Mouse (Mus musculus) adrenal gland, adult 2 months (tissue): Measurements from ENCODE around the gene Gm10053. TPM values are rescaled to one million over a fixed set of nuclear protein-coding genes. Genes with fewer than 3 reads are reported as not detected.
A peak's percentile ranks its signal among the peaks of the same experiment; 100 is the strongest.
"Not testable (repeated sequence)": the region's sequence is repeated elsewhere in the genome, so short reads cannot be mapped to it uniquely, and the experiment has no call there.

Source experiments
- DNase-seq: peaks from one replicate; pipeline ENCODE4 v3.0.0; 2021
- long read RNA-seq: library from polyadenylated mRNA; stranded (forward); transcript quantifications from one replicate; pipeline ENCODE4 v2.0.0, GENCODE M21; 2021
- polyA plus RNA-seq: library from polyadenylated mRNA; depleted of rRNA; stranded (reverse); fragments of >200 nt; gene quantifications from 2 replicates; pipeline ENCODE4 v1.2.3, GENCODE M21; 2012; rRNA removed
- total RNA-seq, 2 experiments: library from RNA; stranded (reverse); gene quantifications; 2 replicates each; pipeline ENCODE4 v1.2.3; 2021

The Gm10053 gene
- 100 to 1,000 TPM; 171 to 375 TPM for total RNA-seq
- polyA plus RNA-seq = 1.1 and 2.2 TPM in 2 replicates
- long read RNA-seq, transcript Gm10053-201 (1 exons, 946 nt) = major isoform, 7 of 7 reads
- long read RNA-seq, partial matches to known transcripts = 0 of 7 reads
- long read RNA-seq, other reads (novel, unspliced or antisense) = 0 of 7 reads

DNA sequence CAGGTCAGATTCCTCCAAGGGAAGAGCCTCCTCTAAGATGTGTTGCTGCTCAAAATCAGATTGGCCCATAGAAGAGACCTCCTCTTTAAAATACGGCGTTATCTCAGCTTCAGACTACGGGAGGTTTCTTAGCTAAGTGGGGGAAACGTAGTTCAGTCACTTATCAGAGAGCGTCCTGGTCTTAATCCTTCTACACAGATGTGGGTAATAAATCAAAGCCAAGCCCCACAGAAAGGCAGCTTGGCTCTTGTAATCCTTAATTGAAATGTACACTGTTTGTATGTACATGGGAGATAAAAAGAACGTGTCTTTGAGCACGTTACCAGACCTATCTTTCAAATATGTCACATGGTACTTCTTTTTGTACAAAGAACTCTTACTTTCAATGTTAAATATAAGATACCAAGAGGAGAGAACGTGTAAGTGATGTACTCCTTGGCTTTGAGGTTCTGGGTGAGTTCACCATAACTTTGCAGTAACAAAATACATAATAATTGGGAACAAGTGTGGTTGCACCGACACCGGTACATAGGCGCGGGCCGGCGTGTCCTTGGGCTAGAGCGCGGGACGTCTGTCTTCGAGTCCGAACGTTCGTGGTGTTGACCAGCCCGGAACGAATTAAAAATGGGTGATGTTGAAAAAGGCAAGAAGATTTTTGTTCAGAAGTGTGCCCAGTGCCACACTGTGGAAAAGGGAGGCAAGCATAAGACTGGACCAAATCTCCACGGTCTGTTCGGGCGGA, at the start of gene Gm10053:
Gene Gm10053 (plus strand): TSS at position 558 of the 742 bp plus-strand sequence.
- DNase-seq = not testable (repeated sequence)

DNA sequence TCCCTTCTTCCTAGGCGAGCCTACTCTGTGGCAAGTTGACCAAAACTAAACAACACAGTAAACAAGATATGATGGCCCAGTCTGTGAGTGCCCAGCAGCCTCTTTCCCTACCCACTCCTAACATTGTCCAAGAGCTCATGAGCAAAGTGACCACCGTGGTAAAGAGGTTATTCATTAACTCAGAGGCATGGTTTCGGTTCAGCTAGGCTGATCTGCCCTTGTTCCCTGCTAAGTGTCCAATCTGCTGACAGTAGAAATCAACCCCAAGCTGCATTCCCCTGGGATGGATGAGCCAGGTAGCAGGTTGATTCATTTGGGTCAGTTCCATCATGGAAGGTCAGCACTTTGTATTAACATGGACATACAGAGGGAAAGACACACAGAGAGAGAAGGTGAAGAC, 33.4 kb upstream of the Gm10053 start:
- DNase-seq = no peak

DNA sequence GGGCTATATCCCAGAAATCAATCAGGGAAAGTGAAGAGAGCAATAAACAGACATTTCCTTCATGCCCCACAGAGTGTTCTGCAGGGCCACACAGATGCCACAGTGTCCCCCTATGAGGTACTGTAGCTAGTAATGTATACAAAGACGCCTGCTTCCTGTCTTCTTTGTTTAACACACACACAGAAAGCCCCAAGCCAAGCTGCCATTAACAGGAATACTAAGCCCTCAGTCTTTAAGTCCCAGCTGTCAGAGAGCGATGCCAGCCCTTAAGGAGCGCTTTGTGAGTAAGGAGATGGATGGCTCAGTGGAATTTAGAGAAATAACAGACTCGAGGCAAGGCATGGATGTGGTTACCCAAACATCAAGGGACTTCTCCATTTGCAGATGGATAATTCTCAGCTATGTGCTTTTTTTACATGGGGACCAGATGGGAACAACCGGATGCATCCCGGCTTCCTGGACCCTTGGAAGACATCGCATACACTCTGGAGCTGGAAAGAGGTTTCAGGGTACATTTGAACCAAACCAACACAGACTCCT, 30.4 kb upstream of the Gm10053 start:
- no peak for DNase-seq

DNA sequence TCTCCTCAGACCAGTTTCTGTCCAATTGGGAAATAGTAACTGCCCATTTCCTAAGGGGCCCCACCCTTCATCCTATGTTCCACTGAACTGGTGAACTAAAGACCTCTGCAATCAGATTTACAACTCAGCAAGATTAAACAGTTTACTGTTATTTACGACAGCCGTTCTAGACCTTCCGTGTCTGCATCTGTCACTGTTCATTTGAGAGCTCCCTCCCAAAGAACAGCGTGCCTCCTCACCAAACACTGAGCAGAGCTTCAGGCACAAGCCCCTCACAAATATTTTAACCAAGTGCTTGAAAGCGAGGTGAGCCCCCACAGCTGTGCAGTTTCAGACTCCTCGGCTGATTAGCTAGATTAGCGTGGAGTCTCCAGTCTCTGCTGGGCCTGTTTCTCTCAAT, 27.1 kb upstream of the Gm10053 start:
- DNase-seq = no peak

DNA sequence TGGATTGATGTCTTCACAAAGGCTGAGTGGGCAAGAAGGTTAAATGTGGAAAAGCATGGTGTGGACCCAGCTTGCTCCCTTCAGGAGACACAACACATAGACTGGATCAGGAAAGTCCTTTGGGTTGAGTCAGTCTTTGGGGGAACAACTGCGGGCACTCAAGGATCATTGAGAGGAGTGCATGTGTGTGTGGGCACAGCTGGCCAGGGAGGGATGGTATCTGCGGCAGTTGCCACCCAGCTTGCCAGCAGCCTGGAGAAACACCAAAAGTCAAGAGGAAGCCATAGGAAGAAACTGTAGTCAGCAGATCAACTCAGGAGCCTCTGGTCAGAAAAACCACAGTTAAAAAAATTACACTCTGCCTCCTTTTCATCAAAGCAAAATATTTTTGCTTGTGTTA, 26.6 kb upstream of the Gm10053 start:
- no peak for DNase-seq

DNA sequence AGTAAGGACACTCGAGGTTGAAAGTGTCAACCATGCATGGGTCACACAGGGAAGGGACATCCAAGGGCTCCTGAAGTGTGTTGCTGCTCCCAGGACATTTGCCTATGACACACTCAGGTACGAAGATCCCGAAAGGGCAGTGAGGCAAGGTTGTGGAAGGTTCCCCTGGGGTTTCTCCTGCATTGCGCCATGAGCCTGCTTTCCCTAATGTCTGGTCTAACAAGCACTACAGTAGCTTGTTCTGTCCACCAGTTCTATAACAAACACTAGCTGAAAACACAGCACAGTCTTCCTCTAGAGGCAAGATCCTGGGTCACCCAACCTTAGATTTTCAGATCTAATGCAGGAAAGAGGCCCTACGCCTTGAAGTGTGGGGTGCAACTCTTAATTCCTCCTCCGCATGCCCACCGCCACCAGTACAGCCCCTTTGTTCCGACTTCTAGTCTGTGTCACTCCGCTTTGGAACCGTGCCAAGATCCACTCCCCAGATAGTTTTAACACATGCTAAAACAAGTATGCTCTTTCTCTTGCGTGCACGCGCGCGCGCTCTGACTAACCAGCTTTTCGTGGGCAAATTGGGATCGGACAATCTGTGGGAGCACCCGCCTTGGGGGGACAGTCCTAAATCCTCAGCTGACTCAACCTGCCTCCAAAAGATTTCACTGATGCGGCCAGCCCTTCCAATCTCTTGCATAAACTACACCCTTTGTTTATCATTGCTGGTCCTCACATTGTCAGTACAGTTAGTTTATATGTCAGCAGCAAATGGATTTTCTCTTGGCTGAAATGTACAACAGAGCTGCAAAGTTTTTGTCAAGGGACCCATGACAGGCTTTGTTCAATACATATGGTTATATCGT, 23.8 kb upstream of the Gm10053 start:
- peak; percentile 11 for DNase-seq

DNA sequence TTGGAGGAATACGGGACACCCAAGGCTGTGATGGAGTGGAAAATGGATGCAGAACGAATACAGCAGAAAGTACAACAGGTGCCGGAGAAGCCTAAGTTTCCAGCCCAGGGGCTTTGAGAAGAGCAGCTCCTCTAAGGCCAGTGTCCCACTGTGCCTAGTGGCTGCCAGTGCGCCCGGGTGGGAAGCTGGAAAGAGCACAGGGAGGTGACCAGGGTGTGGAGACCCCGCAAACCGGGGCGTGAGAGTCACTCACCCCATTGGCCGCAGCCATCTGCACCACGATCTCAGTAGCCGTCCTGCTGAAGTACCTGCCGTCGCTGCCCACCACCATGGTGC, 14.2 kb upstream of the Gm10053 start:
- DNase-seq = no peak

DNA sequence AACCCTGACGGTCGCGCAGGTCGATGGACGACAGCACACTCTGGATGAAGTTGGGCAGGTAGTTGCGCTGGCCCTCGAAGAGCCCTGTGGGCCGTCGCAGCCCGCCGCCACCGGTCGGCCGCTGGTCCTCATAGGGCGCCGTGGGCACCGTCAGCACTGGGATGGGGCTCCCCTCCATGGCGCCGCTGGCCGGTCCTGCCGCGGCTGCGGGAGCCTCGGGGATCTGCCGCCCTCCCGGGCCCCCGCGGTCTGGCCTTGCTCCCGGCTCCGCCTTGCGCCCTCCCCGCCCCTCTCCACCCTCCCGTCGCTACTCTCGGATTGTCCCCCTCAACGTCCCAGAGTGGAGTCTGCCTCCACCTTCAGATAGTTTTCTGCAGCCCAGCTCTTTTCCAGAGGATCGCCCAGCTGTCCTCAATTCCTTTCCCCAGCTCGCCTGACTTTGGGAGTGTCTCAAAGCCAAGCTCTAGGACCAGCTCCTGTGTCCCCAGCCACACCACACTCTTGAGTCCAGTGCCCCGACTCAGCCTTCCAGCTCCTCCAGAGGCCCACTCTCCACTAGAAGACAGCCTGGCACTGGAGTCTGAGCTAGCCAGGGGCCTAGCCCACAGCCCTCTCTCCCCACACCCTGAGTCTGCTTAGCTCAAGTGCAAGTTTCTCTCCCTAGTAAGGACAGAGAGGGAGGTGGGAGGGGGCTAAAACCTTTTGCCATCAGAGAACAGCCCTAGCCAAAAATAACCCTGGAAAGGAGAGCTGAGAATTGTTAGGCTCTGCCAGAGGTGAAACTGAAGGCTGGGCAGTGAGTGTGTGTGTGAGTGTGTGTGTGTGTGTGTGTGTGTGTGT, 13.7 kb upstream of the Gm10053 start, which contains the start of gene Pgm5:
Gene Pgm5 (minus strand): TSS at position 244 of the 840 bp plus-strand sequence.
- DNase-seq = peak; percentile 74

DNA sequence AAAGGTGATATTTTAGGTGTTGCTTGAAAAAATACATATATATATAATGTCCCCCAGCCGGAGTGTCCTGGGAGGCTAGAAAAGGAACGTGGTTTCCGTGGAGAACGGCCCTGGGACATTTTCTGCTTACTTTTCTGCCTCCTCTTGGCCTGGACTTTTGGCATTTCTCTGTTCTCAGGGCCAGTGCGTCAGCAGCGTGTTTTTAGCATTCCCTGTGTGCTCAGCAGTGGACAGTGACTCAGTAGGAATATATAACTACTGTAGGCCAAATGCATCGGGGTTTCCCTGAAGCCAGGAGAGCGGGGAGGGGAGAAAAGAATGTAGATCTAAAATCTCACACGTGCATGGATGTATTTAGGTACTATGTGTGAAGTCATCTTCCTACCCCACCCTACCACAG, 10.1 kb upstream of the Gm10053 start:
- peak; percentile 73 for DNase-seq

DNA sequence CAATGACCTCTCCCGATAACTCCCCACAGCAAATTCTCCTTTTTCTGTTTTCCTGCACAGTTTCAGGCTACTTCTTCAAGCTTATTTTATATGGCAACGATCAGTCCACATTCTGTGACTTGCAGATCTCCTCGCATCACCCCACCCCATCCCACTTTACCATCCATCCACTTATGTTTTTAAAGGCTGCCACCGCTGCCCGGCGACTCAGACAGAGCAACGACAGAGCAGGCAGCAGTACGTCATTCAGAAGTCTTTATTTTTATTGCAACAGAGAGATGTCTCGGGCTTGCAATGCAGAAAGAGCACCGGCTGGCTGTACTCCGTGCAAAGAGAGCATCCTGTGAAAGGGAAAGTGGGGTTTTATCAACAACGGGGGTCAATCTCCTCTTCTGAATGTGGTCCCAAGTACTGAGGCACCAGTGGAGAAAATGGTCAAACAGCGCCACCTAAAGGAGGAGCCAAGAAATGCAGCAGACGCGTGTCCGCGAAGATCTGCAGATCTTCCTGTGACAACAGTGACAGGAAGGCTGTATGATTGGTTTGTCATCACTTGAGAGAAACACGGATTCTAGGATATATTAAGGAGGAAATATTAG, 4.3 kb upstream of the Gm10053 start:
- DNase-seq = peak; percentile 63

DNA sequence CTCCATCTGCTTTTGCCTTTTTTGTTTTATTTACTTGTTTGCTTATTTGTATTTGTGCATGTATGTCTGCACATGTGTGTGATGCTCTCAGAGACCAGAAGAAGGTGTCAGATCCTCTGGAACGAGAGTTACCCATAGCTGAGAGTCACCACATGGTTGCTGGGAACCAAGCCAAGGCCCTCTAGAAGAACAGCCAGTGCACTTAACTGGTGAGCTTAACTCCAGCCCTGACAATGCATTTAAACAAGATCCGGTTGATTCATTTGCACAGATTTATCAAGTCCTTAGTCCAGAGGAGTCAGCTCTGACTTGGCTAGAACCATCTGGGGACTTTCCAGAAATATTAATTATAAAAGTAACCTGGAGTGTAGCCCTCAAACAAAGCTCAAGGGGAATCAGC, 1.6 kb upstream of the Gm10053 start:
- no peak for DNase-seq

DNA sequence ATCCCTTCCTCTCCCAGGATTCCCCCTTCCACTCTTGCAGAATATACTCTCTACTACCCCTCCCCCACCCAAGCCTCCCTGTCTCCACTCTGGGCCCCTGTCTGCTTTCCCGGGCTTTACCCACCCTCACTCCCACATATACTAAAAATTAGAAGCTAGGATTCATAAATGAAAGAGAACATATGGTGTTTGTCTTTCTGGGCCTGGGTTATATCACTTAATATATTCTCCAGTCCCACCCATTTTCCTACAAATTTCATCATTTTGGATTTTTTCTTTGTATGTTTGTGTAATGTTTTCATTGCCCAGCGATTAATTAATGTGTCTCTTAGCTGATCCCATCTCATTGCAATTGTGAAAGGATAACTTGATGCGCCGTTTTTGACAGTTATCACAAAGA, 5.8 kb downstream of the Gm10053 start:
- no peak for DNase-seq

DNA sequence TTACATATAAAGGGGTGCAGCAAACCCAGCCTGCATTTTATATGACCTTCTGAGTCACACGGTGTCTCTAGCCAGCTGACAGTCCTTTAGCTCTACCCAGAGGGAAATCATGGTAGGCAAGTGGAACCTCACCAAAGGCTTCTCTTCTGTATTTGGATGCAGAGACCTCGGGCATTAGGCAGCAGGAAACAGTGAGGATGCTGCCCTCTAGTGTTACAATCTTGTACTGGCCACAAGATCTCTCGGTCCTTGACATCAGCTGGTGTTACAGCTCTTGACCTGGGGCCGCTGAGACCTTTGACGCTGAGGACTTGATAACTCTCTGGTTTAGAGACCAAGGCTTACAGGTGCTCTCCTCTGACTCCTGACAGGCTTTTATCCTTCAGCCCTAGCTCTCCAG, 10.0 kb downstream of the Gm10053 start:
- DNase-seq = peak; percentile 40

DNA sequence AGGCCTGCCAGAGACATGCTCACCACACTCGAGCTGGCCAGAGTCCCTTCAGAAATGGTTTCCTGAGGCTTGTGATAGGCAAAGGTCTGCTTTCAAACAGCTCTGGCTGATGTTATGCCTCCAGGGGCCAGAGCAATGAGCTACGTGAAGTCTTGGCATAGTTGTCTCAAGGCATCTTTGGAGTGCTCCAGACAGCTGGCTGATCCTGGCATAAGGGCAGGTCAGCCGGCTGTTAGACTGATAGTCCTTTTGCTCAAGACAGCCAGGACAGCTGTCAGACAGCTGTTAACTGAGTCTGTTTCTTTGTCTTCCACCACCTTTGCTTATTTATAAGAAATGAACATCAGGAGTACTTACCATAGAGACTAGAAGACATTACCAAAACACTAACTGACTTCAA, 11.4 kb downstream of the Gm10053 start:
- DNase-seq = no peak

DNA sequence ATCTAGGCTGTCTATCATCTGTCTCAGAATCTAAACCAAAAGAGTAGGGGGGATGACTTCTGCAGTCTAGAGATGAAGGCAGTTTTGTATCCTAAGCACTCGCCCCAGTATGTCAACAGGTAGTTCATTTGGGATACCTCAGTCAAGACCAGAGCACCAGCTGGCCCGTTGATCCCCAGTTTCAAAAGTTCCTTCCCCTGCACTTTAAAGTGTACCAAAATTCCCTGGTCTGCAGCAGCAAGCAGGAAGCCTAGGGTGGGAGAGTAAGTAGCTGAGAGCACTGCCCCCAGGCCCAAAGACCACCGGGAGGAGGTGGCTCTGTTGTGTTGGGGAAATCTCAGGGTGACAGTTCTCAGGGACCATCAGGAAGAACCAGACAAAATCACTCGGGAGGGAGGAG, 21.1 kb downstream of the Gm10053 start:
- no peak for DNase-seq

DNA sequence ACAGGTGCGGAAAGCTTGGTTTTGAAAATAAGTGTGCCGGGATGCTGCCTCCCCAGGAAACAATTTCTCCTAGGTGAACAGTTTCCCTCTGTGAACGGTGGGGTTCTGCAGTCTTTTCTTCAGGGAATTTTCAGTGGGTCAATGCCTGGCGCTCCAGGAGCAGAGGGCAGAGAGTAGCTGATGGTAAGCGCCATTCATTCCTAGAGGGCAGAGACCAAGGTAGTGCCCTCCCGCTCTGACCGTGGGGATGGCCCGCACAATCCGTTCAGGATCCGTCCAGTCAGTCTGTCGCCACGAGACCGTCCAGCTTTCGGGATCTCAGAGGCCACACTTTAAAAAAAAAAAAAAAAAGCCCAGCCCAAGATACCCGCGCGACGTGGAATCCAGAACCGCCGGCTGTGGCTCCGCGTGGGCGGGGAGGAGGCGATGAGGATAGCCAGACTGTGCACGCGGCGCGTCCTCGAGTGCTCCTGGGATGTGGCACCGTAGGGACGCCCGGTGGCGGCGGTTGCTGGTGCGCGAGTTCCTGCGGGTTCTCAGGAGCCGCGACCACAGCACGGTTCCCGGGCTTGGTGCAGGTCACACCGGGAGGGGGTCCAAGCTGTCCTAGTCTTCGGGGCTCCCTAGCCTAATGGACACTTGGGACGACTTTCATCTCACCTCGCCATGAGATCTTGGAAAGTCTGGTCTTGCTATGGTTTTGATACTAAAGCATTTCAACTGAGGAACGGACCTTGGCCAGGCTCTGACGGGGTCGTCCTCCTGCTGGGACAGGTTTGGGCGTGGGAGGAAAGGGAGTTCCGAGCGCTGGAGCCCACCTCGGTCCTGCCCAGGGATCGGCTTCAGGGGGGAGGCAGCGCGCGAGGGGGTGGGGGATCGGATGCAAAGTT, 21.8 kb downstream of the Gm10053 start:
- peak; percentile 17 for DNase-seq

DNA sequence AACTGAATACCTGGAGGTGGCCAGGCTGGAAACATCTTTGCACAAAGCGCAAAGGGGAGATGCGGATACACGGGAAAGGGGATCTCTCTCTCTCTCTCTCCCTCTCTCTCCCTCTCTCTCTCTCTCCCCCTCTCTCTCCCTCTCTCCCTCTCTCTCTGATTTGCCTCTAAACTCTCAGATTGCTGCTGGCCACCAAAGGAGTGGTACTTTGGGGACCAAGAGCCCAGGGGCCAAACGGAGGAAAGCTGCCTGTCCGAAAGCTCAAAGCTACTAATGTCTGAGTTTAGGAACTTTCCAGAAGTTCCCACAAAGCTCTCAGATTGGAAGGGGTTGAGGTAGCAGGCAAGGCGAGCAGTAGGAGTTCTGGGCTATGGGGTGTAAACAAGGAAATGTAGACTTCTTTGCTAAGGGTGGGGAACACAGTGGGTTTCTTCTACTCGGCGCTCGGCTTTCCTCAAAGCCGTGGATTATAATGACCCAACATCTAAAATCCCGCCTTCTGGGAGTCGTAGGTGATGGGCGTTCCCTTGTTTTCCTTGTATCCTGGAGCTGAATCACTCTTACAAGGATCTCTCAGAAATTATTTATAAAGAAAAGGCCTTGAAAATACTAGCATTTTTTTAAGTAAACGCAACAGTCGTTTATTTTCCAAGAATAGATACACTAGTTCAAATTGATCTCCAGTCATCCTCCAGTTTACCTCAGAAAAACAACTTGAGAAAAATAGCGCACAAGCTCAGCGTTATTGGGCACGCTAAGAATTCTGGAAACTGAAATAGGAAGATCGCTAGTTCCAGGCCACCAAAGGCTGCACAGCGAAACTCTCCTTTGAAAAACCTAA, 22.6 kb downstream of the Gm10053 start:
- no peak for DNase-seq

DNA sequence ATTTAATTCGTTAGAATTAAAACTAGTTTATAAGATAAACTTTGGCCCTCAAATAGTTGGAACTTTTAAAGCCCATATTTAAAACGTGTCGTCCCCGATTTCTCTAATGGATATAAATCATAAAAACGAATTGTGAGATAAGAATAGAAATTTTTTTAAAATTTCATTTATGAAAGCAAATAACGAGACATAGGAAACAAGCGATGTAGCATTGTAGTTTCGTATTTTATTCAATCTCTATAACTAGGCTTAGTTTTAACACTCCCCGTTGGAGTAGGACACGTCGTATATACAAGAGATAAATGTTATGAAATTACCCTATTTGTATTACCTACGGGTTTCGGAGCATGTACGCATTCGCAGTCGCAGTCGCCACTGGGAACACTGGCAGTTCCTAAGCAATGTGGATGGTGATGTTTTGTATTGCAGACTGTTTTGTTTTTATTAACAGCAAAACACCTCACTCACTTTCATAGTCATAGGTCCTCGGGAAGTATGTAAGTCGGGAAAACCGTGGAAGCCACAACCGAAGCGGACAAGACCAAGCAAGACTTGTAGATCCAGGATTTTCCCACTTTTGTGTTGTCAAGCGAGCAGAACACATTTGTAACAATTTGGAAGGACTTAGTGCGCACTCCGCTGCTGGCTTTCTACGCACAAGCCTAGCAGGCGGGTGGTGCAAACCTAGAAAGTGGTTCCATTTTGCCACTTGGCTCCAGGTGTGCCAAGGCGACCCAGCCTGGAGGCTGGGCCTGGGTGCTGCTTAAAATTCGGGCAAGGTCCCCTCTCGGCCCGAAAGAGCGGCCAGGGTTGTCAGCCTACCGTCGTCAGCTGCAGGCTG, 23.5 kb downstream of the Gm10053 start:
- DNase-seq = peak; percentile 8
